Mouse (Mus musculus) urinary bladder, postnatal 14 days (tissue): ENCODE results near the gene Luzp2.

Source experiments
- DNase-seq: peaks from one replicate; pipeline ENCODE4 v3.0.0; 2021; ENCODE audit warnings: low spot score

The Luzp2 gene

GRCm38 (mm10) chr7:54835372-54835851 is at the start of gene Luzp2:
Luzp2 (plus strand) TSS chr7:54835498.
- no peak for DNase-seq

- no peak for DNase-seq
Measured at GRCm38 (mm10) chr7:54787456-54787855, 47.8 kb upstream of the Luzp2 start.

DNA sequence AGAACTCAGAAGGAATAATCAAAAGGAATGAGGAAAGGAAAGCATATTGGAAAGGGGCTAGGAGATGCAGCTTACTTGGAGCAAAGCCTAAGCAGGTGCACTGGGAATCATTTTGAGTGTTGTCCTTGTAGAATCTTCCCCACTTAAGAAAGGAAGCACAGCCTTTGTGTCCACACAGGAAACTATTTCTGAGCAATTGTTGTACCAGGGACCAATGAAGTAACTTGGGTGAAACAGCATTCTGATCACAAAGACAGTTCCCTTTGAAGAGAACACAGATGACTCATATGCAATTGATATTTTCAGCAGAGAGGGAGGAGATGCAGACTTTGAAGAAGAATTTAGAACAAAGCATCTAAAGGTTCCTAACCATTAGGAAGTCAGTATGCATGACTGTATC is 16.7 kb upstream of the Luzp2 start:
- DNase-seq = no peak

- DNase-seq = no peak
Measured at GRCm38 (mm10) chr7:54828751-54829150, 6.5 kb upstream of the Luzp2 start.

DNA sequence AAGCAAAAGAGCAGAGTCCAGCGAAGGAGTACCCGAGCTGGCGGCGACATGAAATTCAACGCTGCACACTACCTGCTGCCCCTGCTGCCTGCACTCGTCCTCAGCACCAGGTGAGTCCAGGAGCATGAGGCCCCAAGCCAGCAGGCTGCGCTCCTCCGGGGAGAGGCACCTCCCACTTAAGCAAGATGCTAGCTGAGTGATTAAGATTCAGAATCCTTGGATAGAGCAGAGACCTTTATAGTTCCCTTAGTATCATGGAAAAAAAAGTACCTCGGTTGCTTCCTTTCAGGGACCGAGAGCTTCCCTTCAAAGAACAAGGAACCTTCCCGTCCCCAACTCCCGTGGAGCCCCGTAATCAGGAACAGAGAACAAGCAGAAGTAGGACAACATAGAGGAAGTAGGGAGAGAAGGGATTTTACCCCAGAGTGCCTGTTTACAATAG is 634 bp downstream of the Luzp2 start:
- DNase-seq = no peak

DNA sequence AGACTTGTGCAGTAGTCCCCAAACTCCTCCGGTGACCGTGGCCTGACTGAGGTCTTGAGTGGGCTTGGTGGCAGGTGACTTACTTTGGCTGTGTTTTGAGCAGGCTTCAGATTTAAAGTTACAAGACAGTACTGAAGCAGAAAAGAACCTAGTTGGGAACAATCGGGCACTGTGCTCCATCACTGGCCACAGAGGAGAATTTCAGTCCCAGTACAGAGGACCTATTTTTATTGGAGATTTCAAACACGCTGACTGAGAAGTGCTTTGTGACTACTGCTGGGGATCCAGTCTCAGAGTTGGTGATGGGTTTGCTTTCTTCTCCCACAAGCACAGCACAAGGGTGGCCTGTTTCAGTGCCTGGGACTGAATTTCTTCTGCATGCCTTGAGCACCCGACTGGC is 1.1 kb downstream of the Luzp2 start:
- DNase-seq = no peak

DNA sequence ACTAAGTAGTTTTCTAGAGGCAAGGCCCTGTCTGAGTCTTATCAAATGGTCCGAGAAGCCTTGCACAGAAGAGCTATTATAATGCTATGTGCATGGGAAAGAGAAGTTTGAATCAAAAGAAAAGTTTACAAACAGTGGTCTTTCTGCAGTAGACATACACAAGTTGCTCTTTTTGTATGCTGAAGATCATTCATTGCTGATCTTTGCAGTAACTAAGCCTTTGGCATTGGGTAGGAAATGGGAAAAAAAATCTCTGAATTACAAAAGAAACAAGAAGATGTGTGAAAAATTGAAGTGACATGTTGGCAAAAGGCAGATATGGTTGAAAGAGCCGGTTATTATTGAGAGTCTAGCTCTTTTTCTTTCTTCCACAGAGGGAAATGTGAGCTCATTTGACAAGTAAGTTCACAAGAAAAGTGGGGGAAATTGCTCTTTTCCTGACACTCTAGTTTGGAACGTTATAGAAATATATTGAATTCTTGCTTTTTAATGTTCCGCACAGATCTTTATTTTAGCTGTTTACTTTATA is 7.6 kb downstream of the Luzp2 start:
- no peak for DNase-seq

- DNase-seq = no peak
Measured at GRCm38 (mm10) chr7:54845875-54846691, 10.8 kb downstream of the Luzp2 start.

- no peak for DNase-seq
Measured at GRCm38 (mm10) chr7:54846692-54847020, 11.4 kb downstream of the Luzp2 start.

GRCm38 (mm10) chr7:54852860-54853259 is 17.6 kb downstream of the Luzp2 start:
- no peak for DNase-seq

DNA sequence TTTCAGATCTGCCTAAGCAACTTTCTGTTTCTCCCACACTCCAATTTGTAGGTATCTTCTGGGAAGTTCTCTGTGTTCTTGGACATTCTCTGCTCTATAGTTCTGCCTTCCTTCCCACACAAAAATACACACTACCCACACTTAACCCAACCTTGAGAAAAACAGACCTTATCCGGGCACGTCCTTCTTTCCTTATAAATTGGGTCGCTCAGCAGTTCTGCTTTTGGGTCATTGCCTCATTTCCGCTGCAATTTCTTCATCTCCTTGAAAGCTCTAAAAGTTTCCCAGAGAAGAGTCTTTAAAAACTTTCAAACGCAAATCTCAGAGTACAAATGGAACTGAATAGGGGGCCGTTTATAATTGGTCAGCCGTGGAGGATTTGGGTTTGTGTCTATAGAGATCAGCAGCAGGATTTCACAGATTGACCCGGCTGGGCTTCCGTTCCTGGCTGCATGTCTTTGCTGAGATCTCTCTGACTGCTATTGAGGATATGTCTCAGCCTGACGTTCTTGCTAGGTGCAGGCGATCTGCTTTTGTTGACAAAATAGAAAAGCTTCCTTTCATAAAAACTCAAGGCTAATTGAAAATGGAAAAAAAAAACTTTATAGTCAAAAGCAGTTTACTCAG is 26.0 kb downstream of the Luzp2 start:
- no peak for DNase-seq

GRCm38 (mm10) chr7:54878928-54879644 is 43.8 kb downstream of the Luzp2 start:
- no peak for DNase-seq

DNA sequence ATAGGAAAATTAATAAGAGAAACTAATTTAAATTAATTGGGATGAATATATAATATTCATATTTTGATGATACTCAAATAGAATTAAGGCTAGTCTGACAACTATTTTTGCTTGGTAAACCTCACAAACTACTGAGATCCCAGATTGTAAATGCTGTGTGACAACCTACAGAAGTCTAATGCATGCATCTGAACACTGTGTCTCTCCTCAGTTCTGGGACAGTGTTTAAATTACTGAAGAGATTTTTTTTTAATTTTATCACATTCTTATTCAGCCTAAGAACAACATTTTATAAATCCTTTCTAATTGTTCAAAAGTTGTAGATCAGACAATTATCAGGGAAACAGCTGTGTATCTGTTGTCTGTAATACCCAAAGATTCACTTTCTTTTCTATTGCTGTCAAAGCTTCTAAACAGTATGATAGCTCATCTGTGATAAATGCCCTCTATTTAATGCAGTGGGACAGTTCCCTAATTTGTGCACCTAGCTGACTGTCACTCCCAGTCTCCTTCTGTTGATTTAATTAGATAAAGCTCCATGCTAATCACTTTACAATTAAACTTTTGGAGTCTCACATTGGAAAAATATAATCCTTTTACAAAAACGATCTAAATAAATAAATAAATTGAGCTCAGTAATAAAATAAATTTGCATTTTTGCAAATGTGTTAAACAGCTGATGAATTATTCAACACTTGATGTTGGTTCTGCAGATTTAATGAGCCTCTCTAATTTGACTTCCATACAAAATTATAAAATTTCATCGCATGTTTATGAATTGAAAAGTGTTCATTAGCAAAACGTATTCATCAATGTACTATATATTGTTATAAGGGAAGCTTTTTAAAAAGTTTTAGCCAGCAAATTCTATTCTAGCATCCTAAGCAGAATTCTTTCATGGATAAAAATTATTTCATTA is 58.7 kb downstream of the Luzp2 start:
- no peak for DNase-seq

DNA sequence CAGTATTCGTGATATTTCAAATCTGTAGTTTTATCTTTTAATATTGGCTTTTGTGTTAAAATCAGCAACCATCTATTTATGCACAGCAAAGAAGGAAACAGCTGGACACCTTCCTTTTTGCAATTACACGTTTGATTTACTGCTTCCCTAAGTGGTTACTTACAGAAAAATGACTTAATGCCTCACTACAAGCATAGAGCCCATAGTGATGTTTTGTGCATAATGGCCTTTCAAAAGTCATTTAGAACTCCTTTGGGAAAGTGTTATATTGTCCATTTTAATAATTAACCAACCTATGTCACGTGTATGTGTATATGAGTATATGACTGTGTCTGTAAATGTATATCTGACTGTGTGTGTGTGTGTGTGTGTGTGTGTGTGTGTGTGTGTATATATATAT is 63.3 kb downstream of the Luzp2 start:
- no peak for DNase-seq

- DNase-seq = no peak
Measured at GRCm38 (mm10) chr7:54909958-54910357, 74.7 kb downstream of the Luzp2 start.

DNA sequence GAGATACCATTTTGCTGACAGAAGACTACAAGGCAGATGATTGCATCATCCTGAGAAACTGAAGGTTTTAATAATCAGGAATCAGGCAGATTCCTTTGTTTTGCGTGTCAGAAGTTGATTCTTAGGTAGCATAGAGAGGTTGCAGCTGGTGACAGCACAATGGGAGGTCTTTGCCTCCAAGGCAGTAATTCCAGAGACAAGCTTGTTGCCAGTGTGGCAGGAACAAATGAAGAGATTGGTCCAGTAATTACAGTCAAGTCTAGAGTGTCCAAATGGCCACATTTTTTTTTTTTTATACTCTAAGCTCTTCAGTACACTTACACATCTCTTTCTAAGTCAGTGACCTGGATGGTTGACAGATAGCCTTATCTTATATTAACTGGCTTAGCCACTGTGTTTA is 78.7 kb downstream of the Luzp2 start:
- no peak for DNase-seq

GRCm38 (mm10) chr7:54921991-54922390 is 86.7 kb downstream of the Luzp2 start:
- no peak for DNase-seq

DNA sequence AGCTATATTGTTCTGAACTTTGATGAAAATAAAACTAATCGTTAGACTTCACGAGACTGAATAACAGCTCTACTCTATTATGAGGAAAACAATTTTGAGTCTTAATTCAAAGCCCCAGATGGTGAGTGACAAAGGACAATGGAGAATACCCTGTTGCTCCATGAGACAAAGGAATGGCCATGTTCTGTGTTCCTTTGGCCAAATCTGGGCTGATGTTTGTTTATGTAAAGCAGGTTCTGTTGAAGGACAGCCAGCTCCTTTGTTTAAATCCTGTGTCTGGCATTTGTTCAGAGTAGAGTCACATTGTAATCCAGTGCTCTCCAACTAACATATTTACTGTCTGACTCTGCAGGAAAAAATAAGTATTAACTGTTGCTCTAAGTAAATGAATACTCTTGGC is 121.5 kb downstream of the Luzp2 start:
- no peak for DNase-seq

DNA sequence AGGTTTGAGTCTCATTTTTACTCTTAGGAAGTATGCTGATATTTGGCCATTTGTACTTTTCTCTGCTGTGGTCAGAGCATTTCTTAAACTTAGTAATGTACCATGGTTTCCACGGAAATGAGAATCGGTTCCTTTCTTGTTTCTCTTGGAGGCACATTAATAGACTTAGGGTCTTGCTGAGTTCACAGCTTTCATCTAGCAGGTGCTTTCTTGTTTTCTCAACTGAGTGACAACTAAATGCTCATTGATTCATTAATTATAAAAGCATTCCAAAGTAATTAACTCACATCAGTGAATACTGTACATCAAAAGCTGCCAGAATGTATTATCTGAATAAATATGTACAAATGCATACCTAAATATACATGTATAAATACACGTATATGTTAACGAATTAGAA is 127.4 kb downstream of the Luzp2 start:
- no peak for DNase-seq

- no peak for DNase-seq
Measured at GRCm38 (mm10) chr7:54977372-54977771, 142.1 kb downstream of the Luzp2 start.

GRCm38 (mm10) chr7:54980585-54980984 is 145.3 kb downstream of the Luzp2 start:
- no peak for DNase-seq

GRCm38 (mm10) chr7:55000397-55000796 is 165.1 kb downstream of the Luzp2 start:
- DNase-seq = no peak
